Comparison of ENCODE assay signal across 13 mouse cellular contexts in the genomic region with DNA sequence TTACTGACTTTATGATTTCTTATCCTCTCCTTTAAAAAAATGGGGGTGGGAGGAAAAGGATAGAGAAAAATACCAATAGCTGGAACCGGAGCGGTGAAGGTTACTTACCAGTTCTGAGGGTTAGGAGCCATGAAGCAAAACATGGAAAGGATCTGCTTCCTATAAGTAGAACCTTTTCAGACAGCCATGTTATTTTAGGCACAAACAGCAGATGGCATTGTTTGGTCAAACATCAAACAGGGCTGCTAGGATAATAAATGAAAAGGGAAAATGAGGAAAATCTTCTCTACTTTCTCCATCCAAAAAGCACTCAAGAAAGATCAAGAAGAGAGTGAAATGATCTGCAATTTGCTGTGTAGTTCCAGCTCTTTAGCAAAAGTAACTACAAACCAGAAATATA.
DNase-seq lines count a peak whose midpoint lies in the region; TF ChIP-seq lines count a peak whose summit lies in the region.
"Had no signal": no experiment of that assay in that cellular context is flagged by ENCODE, and none has a peak within 500 bp of the region (broad histone marks: within the 10 kb centered on the region; RNA-seq: fewer than 3 reads in every experiment).

No protein-coding gene starts in this region.

- DNase-seq in cerebellum, postnatal 10 days = peak; percentile 31 to 47
- DNase-seq in cerebellum, adult 11 months = no peak
- DNase-seq in layer of hippocampus, adult 2 months (ENCODE audit: low spot score in 2 of 2) = peak in 1 of 2 experiments; percentile 27
- DNase-seq in layer of hippocampus, adult 8-10 months (ENCODE audit: low spot score in 2 of 2) = no peak
- DNase-seq in Muller cell, postnatal 12 days (ENCODE audit: inconsistent ontology term) = peak; percentile 31
- peak; percentile 13 for DNase-seq in retina, adult 2 months (ENCODE audit: low read depth, low spot score)
- DNase-seq in thymus, adult 2 months = no peak
- no peak for DNase-seq in heart, embryonic 10.5 days (ENCODE audit: low spot score)
- DNase-seq: gastrocnemius, postnatal 14 days; kidney, adult 8-10 months had no signal

- H3K36me3 ChIP-seq in thymus, adult 2 months (ENCODE audit: control insufficient read depth, insufficient read depth, low read length) = no peaks in the 10 kb centered on the region
- no peaks in the 10 kb centered on the region for H3K36me3 ChIP-seq in heart, embryonic 10.5 days
- H3K36me3 ChIP-seq: lung, embryonic 15.5 days; midbrain, embryonic 12.5 days had no signal

- H3K4me1 ChIP-seq in thymus, adult 2 months (replicated peaks; ENCODE audit: control insufficient read depth, insufficient read depth, low read length) = no peaks in the 10 kb centered on the region
- H3K4me1 ChIP-seq in heart, embryonic 10.5 days = no peaks in the 10 kb centered on the region
- H3K4me1 ChIP-seq: lung, embryonic 15.5 days; midbrain, embryonic 12.5 days had no signal

- no peaks in the 10 kb centered on the region for H3K27me3 ChIP-seq in thymus, adult 2 months (ENCODE audit: control insufficient read depth, insufficient read depth, low read length)
- H3K27me3 ChIP-seq in heart, embryonic 10.5 days (ENCODE audit: insufficient read depth, poor library complexity, severe bottlenecking) = no peaks in the 10 kb centered on the region
- H3K27me3 ChIP-seq: lung, embryonic 15.5 days; midbrain, embryonic 12.5 days had no signal

- 83% methylated on average over 2 of the region's 2 CpGs for WGBS in thymus, adult 2 months
- 75% methylated on average over 2 of the region's 2 CpGs for WGBS in heart, embryonic 10.5 days

- TF ChIP-seq CTCF in layer of hippocampus, adult 2 months (conservative IDR thresholded peaks at IDR 0.05) = peak; percentile 77
- TF ChIP-seq CTCF in thymus, adult 2 months (IDR thresholded peaks at IDR 0.05; ENCODE audit: borderline replicate concordance, control insufficient read depth, extremely low read depth, insufficient read depth, low read length, poor library complexity) = no peak

- H3K9me3 ChIP-seq in heart, embryonic 10.5 days = no peaks in the 10 kb centered on the region; the same call in 1 of the 2 replicates
- H3K9me3 ChIP-seq: lung, embryonic 15.5 days had no signal

- TF ChIP-seq POLR2A in thymus, adult 2 months (IDR thresholded peaks at IDR 0.05; ENCODE audit: control insufficient read depth, extremely low read depth, insufficient read depth, low read length, poor library complexity) = no peak

- peak overlapping the region; percentile 24; the same call in 1 of the 2 replicates for H3K27ac ChIP-seq in layer of hippocampus, adult 2 months
- H3K27ac ChIP-seq in thymus, adult 2 months (ENCODE audit: control insufficient read depth, insufficient read depth, low read length) = no peak overlapping the region
- H3K27ac ChIP-seq in heart, embryonic 10.5 days = no peak overlapping the region
- H3K27ac ChIP-seq: lung, embryonic 15.5 days; midbrain, embryonic 12.5 days had no signal

- no peak overlapping the region for H3K4me3 ChIP-seq in layer of hippocampus, adult 2 months
- H3K4me3 ChIP-seq in thymus, adult 2 months (ENCODE audit: control insufficient read depth, insufficient read depth, low read length) = no peak overlapping the region
- no peak overlapping the region for H3K4me3 ChIP-seq in heart, embryonic 10.5 days
- H3K4me3 ChIP-seq: erythroblast, embryonic 14.5 days; lung, embryonic 15.5 days; midbrain, embryonic 12.5 days had no signal

Comparison
In these comparisons a context has a peak if more than half of its experiments do, and no peak if none do; other contexts are left out.
1. DNase-seq: peak in cerebellum, postnatal 10 days (2 of 2), Muller cell, postnatal 12 days (single experiment) and retina, adult 2 months (single experiment); none in cerebellum, adult 11 months (single experiment), layer of hippocampus, adult 8-10 months (0 of 2), thymus, adult 2 months (single experiment) and heart, embryonic 10.5 days (single experiment).